Mouse (Mus musculus) liver, adult 2 months (tissue): ENCODE results near the gene Nipal4.

Source experiments
- CTCF ChIP-seq: fragments of 200-500 bp; IDR thresholded peaks from 2 replicates; pipeline ENCODE4 v1.5.1; 2011; ENCODE audit warnings: low read depth, low read length, control low read depth
- POLR2A ChIP-seq: fragments of 200-500 bp; IDR thresholded peaks from 2 replicates; pipeline ENCODE4 v1.6.1; 2011; ENCODE audit warnings: low read length, control low read depth; ENCODE audit not compliant: insufficient read depth; ENCODE audit errors: extremely low read depth

DNA sequence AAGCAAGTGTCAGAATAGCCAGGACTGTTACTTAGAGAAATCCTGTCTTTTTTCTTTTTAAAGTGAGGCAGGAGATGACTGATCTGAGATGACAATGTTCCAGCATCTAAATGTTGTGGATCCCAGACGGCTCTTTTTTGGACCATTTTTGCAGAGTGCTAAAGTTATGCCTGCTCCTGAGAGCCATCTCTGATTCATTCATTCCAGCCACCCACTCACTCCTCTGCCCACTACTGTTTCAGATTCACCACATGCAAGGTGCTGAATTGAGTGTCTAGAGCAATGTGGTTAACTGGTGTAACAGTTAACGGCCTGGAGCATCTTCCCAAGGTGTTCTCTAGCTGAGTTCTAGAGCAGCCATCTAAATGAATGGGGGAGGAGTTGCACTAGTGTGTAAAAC lies 31.4 kb downstream of the Nipal4 start:
- TF ChIP-seq CTCF (no peak), POLR2A (no peak)
